Mouse (Mus musculus) neutrophil, adult 65 days (primary cell): ENCODE results near the gene Hk1. TPM values are rescaled to one million over a fixed set of nuclear protein-coding genes. Genes with fewer than 3 reads are reported as not detected.

ENCODE experiments used
- total RNA-seq: library from RNA; stranded (reverse); gene quantifications from 2 replicates; pipeline ENCODE4 v1.2.4, GENCODE M21; 2023

The Hk1 gene
- total RNA-seq = 78.7 and 97.1 TPM in 2 replicates

GRCm38 (mm10) chr10:62379808-62380207, at the start of gene Hk1:
Hk1 (minus strand) TSS chr10:62379908.

GRCm38 (mm10) chr10:62422255-62422654, 42.5 kb upstream of the Hk1 start, which contains the start of gene Hkdc1:
Hkdc1 (minus strand) TSS chr10:62422491.

GRCm38 (mm10) chr10:62252000-62252488, 127.7 kb downstream of the Hk1 start, which contains the start of gene Tacr2:
Tacr2 (plus strand) TSS chr10:62252438.

GRCm38 (mm10) chr10:62230708-62231394, 148.9 kb downstream of the Hk1 start, which contains the start of gene Tspan15:
Tspan15 (minus strand) TSS chr10:62231251.

Other genes starting within 250 kb of the Hk1 start
- not detected in 2 replicates for gene Neurog3, start 246.8 kb downstream of the Hk1 start, total RNA-seq
- gene Fam241b, start 236.0 kb downstream of the Hk1 start, total RNA-seq = 7.0 and 7.4 TPM in 2 replicates
- 5.3 and 12.5 TPM in 2 replicates for gene Tspan15, start 148.7 kb downstream of the Hk1 start, total RNA-seq
- gene Tacr2, start 127.5 kb downstream of the Hk1 start, total RNA-seq = not detected in 2 replicates
- 0.41 TPM in 1 of 2 replicates, not detected in the other for gene Hkdc1, start 42.6 kb upstream of the Hk1 start, total RNA-seq
- not detected in 2 replicates for gene 4930507D05Rik, start 69.6 kb upstream of the Hk1 start, total RNA-seq
- gene Supv3l1, start 69.8 kb upstream of the Hk1 start, total RNA-seq = 18.3 and 18.4 TPM in 2 replicates
- 47.0 and 53.3 TPM in 2 replicates for gene Vps26a, start 106.9 kb upstream of the Hk1 start, total RNA-seq
- gene Srgn, start 147.5 kb upstream of the Hk1 start, total RNA-seq = 1,408 and 1,585 TPM in 2 replicates
- 17.7 and 17.8 TPM in 2 replicates for gene Kif1bp, start 198.5 kb upstream of the Hk1 start, total RNA-seq
- 33.0 and 33.6 TPM in 2 replicates for gene Ddx21, start 222.4 kb upstream of the Hk1 start, total RNA-seq